Mouse (Mus musculus) stomach, embryonic 15.5 days (tissue): ENCODE results near the gene Unc5a. TPM values are rescaled to one million over a fixed set of nuclear protein-coding genes. Genes with fewer than 3 reads are reported as not detected.

ENCODE experiments used
- ATAC-seq: fragments of 200-750 bp; cut with Nextera tagmentation; 2 replicates; pipeline ENCODE4 v1.8.0; 2017; ENCODE audit warnings: low read depth, moderate number of reproducible peaks, moderate TSS enrichment; ENCODE audit not compliant: insufficient read depth, low FRiP score
- H3K27ac ChIP-seq: fragments of 300-500 bp; sonication (generic); 2 replicates; pipeline ENCODE4 v1.5.1; 2015; ENCODE audit warnings: mild to moderate bottlenecking, inconsistent platforms
- H3K27me3 ChIP-seq: fragments of 300-500 bp; sonication (generic); replicated peaks from 2 replicates; pipeline ENCODE4 v1.6.1; 2015; ENCODE audit warnings: inconsistent platforms
- H3K36me3 ChIP-seq: fragments of 300-500 bp; sonication (generic); 2 replicates; pipeline ENCODE4 v1.6.1; 2015; ENCODE audit warnings: inconsistent platforms
- H3K4me1 ChIP-seq: fragments of 300-500 bp; sonication (generic); 2 replicates; pipeline ENCODE4 v1.6.1; 2015; ENCODE audit warnings: inconsistent platforms
- H3K4me2 ChIP-seq: fragments of 300-500 bp; sonication (generic); 2 replicates; pipeline ENCODE4 v1.6.1; 2015; ENCODE audit warnings: mild to moderate bottlenecking, inconsistent platforms
- H3K4me3 ChIP-seq: fragments of 300-500 bp; sonication (generic); replicated peaks from 2 replicates; pipeline ENCODE4 v1.5.1; 2015; ENCODE audit warnings: inconsistent platforms
- H3K9ac ChIP-seq: fragments of 300-500 bp; sonication (generic); 2 replicates; pipeline ENCODE4 v1.6.1; 2015; ENCODE audit warnings: inconsistent platforms
- H3K9me3 ChIP-seq: fragments of 300-500 bp; sonication (generic); 2 replicates; pipeline ENCODE4 v1.6.1; 2016; ENCODE audit warnings: inconsistent platforms
- WGBS: fragments of 180-500 bp; shearing (Covaris S2); methylation state at CpG from one replicate; pipeline ENCODE4 v1.1.7; 2015; 5-methylcytosine and 5-hydroxymethylcytosine counted together
- polyA plus RNA-seq: library from polyadenylated mRNA; unstranded; fragments of >200 nt; fragmentation: Nextera tagmentation; extraction: Ambion mirVana; gene quantifications from 2 replicates; pipeline ENCODE4 v1.2.1, GENCODE M21; 2015

The Unc5a gene
- polyA plus RNA-seq, 1 experiment from 2014 or later: 4.0 TPM

DNA sequence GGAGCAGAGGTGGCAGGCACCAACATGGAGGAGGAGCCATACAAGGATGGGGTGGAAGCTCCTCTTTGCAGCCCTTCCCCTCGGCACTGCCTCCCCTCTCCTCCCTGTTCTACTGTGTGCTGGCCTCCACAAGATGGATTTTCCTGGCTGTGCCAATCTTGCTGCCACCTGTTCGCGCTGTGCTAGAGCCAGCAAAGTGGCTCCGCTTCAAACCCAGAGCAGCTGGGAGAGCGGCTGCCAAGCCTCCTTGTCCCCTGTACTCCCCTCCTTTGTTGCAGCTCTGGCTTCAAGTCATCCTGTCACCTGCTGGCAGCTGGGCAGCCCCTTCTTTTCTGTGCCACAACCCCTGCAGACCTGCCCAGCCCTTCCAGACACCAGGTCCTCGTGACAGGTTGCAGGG, 13.0 kb upstream of the Unc5a start:
- no peak for ATAC-seq
- no peaks in the 10 kb centered on the region for H3K36me3 ChIP-seq
- H3K4me3 ChIP-seq: no peak overlapping the region
- H3K9ac ChIP-seq: no peak overlapping the region
- H3K27me3 ChIP-seq: 0 out of 2 replicates have a peak, but pooled peaks cover 3% of the 10 kb centered on the region
- 71% methylated on average over 6 of the region's 6 CpGs for WGBS
- H3K4me1 ChIP-seq: no peaks in the 10 kb centered on the region
- H3K9me3 ChIP-seq: no peaks in the 10 kb centered on the region
- H3K4me2 ChIP-seq: no peak overlapping the region
- H3K27ac ChIP-seq: no peak overlapping the region

DNA sequence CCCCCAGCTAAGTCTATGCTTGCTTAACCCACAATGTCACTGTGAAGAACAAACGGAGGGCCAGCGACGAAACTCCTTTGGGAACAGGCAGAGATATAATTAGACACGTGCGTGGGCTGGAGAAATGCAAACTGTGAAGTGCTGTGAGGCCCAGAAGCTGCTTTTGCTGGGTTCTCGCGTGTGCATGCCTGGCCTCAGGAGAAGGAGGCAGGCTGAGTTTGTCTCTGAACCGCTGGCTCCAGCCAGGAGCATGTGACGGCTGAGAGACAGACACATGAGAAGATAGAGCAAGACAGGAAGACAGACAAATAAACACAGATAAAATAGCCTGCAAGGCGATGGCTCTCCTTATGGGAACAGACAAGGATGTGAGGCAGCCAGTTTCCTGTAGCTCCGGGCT, 11.3 kb upstream of the Unc5a start:
- ATAC-seq: no peak
- H3K9ac ChIP-seq: no peak overlapping the region
- H3K4me1 ChIP-seq: no peaks in the 10 kb centered on the region
- H3K4me3 ChIP-seq: no peak overlapping the region
- no peaks in the 10 kb centered on the region for H3K36me3 ChIP-seq
- H3K27ac ChIP-seq: no peak overlapping the region
- no peaks in the 10 kb centered on the region for H3K9me3 ChIP-seq
- H3K27me3 ChIP-seq: 0 out of 2 replicates have a peak, but pooled peaks cover 3% of the 10 kb centered on the region
- no peak overlapping the region for H3K4me2 ChIP-seq
- WGBS: 34% methylated on average over 11 of the region's 11 CpGs

DNA sequence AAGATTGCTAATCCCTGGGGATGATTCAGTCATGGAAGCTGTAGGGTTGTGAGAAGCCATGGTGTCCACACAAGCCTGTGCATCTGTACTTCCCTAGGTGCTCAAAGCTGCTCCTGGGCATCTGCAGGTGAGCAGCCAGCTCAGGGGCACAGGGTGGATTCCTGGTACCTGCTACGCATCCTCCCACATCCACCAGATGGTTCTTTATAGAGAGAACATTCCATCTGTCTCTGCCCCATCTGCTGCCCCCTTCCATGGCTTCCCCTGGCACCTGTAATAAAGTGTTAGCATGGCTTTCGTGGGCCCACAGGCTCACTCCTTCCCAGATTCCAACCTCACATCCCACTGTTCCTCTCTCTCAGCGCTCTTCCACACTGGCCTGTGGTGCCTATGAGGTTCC, 10.7 kb upstream of the Unc5a start:
- no peaks in the 10 kb centered on the region for H3K4me1 ChIP-seq
- no peak overlapping the region for H3K27ac ChIP-seq
- 83% methylated on average over 3 of the region's 3 CpGs for whole genome bisulfite sequencing
- 0 out of 2 replicates have a peak, but pooled peaks cover 3% of the 10 kb centered on the region for H3K27me3 ChIP-seq
- no peak for ATAC-seq
- no peaks in the 10 kb centered on the region for H3K36me3 ChIP-seq
- no peak overlapping the region for H3K4me2 ChIP-seq
- H3K9me3 ChIP-seq: no peaks in the 10 kb centered on the region
- no peak overlapping the region for H3K4me3 ChIP-seq
- H3K9ac ChIP-seq: no peak overlapping the region

DNA sequence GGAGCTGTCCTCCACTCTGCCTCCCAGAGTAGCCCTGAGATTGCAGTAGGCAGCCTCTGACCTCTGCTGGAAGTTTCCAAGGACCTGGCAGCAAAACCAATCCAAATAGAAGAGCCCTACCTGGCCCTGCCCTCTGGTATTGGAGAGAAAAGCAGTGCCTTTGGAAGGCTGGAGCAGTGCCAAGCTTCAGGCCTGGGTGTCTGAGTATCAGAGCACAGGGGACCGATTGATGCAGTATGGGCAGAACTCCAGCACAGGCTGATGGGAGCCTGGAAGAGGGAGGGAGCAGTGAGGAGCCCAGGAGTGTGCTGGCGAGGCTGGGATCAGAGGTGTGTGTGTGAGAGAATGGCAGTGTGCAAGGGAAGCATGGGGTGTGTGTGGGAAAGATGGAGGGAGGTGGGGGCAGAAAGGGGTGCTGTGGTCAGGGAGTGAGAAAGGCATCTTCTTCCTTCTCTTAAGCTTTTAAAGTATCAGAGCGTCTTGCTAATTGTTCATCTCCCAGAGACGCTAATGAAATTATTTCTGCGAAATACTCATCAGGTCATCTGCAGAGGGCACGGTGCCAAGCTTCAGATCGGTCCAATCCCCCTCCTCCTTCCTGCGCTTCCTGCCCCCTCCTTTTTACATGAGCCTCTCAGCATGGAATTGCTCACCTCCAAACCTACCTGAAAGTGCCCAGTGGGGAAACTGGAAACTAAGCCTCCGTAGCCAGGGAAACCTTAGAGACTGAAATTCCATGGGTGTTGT, 4.6 kb upstream of the Unc5a start:
- Histone ChIP-seq H3K36me3 (no peaks in the 10 kb centered on the region), H3K4me1 (peaks cover 12% of the 10 kb centered on the region), H3K27ac (no peak overlapping the region), H3K4me3 (no peak overlapping the region), H3K9me3 (no peaks in the 10 kb centered on the region), H3K27me3 (peaks cover 43% of the 10 kb centered on the region), H3K9ac (no peak overlapping the region), H3K4me2 (no peak overlapping the region)
- WGBS: 52% methylated on average over 9 of the region's 9 CpGs
- ATAC-seq: no peak

DNA sequence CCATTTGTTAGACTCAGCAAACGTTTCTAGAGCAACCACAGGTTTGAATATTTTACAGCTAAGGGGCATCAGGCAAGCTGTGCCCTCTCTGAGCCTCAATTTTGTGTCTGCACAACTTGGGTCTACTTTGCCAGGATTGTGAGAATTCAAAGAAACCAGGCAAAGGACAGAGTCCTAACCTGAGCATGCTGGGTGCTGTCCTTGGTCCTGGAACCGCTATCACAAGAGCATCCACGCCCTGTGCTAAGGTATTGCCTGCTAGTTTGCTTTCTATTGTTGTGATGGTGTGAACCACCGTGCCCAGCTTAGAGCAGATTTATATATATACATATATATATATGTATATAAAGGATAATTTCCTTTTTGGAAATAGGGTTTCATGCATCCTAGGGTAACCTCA, 3.9 kb upstream of the Unc5a start:
- no peaks in the 10 kb centered on the region for H3K36me3 ChIP-seq
- whole genome bisulfite sequencing: under 1% methylated on average over 4 of the region's 4 CpGs
- no peak overlapping the region for H3K9ac ChIP-seq
- no peaks in the 10 kb centered on the region for H3K9me3 ChIP-seq
- ATAC-seq: no peak
- H3K27me3 ChIP-seq: peaks cover 50% of the 10 kb centered on the region
- no peak overlapping the region for H3K4me2 ChIP-seq
- no peak overlapping the region for H3K27ac ChIP-seq
- peaks cover 16% of the 10 kb centered on the region for H3K4me1 ChIP-seq
- H3K4me3 ChIP-seq: no peak overlapping the region

DNA sequence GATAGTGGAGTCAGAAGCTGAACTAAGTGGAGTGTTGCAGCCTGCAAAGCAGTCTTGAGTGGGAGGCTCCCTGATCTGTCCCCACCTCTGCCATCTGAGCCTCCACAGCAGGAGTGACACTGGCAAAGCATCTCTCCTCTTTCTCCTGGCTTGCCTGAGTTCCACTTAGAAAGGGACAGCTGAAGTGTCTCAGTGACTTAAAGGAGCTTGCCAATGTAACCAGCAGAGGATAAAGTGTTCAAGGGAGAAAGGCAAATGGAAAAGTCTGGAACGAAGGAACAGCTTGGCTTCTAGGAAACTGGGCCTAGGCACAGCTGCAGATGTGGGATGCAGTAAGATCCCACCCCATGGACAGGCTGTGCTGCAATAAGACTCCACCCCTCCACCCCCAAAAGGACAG, 2.8 kb upstream of the Unc5a start:
- Histone ChIP-seq H3K27me3 (peaks cover 61% of the 10 kb centered on the region), H3K4me3 (no peak overlapping the region), H3K27ac (no peak overlapping the region), H3K9ac (no peak overlapping the region), H3K4me2 (no peak overlapping the region), H3K4me1 (peaks cover 21% of the 10 kb centered on the region), H3K9me3 (no peaks in the 10 kb centered on the region), H3K36me3 (no peaks in the 10 kb centered on the region)
- WGBS: 48% methylated on average over 1 of the region's 1 CpGs
- ATAC-seq: no peak

DNA sequence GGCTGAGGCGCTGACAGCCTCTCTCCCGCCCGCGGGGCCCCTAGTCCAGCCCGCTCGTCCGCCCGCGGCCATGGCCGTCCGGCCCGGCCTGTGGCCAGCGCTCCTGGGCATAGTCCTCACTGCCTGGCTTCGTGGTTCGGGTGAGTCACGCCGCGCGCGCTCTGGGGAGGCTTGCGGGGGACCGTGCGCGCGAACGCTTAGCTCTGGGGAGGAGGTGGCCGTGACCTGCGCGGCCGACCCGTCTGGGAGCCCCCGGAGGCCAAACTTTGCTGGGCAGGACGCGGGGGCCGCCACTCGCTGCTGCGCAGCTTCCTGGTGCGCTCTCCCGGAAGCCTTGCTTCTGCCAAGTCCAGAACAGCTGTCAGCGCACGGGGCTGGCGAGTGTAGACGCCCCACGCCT, 381 bp downstream of the Unc5a start:
- no peaks in the 10 kb centered on the region for H3K36me3 ChIP-seq
- ATAC-seq: peak; percentile 32; the same call in 1 of the 2 replicates
- H3K4me3 ChIP-seq: peak overlapping the region; percentile 69
- H3K4me1 ChIP-seq: peaks cover 21% of the 10 kb centered on the region
- no peaks in the 10 kb centered on the region for H3K9me3 ChIP-seq
- WGBS: under 1% methylated on average over 44 of the region's 44 CpGs
- H3K27me3 ChIP-seq: peaks cover 83% of the 10 kb centered on the region
- H3K4me2 ChIP-seq: peak overlapping the region; percentile 99
- no peak overlapping the region for H3K27ac ChIP-seq
- H3K9ac ChIP-seq: no peak overlapping the region; the same call in 1 of the 2 replicates

DNA sequence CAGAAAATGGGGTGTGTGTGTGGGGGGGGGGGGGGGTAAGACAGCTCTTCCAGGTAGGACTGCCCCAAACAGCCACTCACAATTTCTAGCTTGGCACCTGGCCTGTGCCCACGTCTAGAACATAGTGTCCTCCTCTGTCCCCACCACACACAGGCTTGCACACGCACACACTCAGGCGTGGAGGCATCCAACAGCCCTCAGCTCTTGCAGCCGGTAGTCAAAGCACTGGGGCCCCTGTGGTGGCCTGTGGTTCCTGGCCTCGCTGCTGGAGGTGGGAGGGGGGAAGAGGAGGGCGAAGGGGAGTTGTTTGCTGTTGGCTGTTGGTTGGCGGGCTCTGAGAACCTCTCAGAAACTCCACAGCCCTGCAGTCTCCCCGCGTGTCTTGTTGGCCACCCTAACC, 920 bp downstream of the Unc5a start:
- WGBS: 2% methylated on average over 9 of the region's 9 CpGs
- H3K9ac ChIP-seq: no peak overlapping the region
- peaks cover 86% of the 10 kb centered on the region for H3K27me3 ChIP-seq
- H3K9me3 ChIP-seq: no peaks in the 10 kb centered on the region
- ATAC-seq: 0 out of 2 replicates have a peak, but pooled peaks have one; percentile 28
- H3K36me3 ChIP-seq: no peaks in the 10 kb centered on the region
- H3K4me2 ChIP-seq: peak overlapping the region; percentile 99
- peaks cover 21% of the 10 kb centered on the region for H3K4me1 ChIP-seq
- peak overlapping the region; percentile 69 for H3K4me3 ChIP-seq
- no peak overlapping the region for H3K27ac ChIP-seq

DNA sequence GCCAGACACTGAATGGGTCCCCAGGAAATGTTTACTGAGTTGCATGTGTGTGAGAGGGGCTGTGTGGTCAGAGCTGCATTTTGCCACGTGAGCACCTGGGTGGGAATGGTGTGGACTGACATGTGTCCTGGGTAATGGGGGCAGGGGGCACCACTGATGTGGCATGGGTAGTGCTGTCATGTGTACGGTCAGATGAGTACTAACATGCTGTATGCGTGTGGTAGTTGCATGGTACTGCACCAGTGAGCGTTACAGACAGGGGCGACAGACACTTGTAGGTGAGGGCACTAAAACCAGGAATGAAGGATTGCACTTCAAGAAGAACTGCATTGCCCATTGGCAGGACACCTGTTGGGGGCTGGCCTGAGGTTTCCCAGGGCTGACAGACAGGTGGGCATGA, 2.0 kb downstream of the Unc5a start:
- H3K36me3 ChIP-seq: no peaks in the 10 kb centered on the region
- H3K9ac ChIP-seq: no peak overlapping the region
- 40% methylated on average over 5 of the region's 5 CpGs for WGBS
- peaks cover 89% of the 10 kb centered on the region for H3K27me3 ChIP-seq
- H3K27ac ChIP-seq: no peak overlapping the region
- peaks cover 27% of the 10 kb centered on the region for H3K4me1 ChIP-seq
- H3K4me2 ChIP-seq: peak overlapping the region; percentile 5; the same call in 1 of the 2 replicates
- H3K9me3 ChIP-seq: no peaks in the 10 kb centered on the region
- no peak for ATAC-seq
- H3K4me3 ChIP-seq: no peak overlapping the region

DNA sequence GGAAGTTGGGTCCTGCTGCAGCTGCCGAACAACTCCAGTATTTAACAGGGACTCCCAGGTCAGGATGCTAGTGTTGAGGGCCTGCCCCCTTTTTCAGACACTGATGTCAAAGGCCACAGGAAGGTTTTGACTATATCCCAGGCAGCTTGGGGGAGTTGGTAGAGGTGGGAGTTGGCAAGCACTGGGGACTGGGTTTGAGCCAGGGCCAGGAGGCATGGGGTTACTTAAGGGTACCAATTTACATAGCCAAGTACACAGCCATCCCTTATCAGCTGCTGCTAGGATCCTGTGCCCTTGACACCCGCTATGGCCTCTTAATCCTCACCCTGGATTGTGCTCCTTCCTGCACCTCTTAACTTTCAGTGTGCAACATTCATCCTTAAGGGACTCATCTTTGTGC, 5.5 kb downstream of the Unc5a start:
- H3K27ac ChIP-seq: no peak overlapping the region
- H3K4me2 ChIP-seq: no peak overlapping the region
- H3K9ac ChIP-seq: no peak overlapping the region
- H3K4me1 ChIP-seq: peaks cover 21% of the 10 kb centered on the region
- H3K36me3 ChIP-seq: no peaks in the 10 kb centered on the region
- H3K27me3 ChIP-seq: peaks cover 66% of the 10 kb centered on the region
- no peak overlapping the region for H3K4me3 ChIP-seq
- H3K9me3 ChIP-seq: no peaks in the 10 kb centered on the region
- ATAC-seq: no peak
- WGBS: 46% methylated on average over 2 of the region's 2 CpGs

DNA sequence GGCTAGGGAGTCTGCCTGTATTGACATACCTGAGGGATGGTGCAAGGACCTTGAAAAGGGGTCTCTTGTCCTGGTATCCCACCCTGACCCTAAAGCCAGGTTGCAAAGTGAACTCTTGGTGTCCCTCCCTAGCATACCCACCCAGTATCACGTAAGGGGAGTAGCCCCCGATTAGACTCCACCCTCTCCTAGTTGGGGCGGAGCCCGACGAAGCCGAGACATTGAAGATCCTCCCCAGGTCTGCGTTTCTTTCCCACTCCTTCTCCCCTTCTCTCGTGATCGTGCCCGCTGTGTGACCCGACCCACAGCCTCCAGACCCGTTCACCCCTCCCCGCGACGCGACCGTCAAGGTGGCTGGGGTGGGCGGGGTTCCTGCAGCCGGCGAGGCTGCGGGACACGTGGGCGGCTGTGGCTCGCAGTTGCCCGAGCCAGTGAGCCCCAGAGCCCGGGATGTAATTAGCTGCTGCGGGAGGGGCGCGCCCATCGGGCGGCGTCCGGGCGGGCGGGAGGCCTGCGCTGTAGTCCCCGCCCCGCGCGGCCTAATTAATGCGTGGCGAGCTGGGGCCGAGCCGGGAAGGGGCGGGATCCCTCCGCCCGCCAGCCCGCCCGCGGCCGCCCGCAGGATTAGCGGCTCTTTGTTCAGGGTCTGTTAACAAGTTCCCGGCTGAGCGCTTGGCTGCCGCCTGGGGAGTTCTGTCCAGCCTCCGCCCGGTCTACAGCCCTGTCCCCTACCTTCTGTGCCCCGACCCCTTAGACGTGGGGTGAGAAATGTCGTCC, 6.7 kb downstream of the Unc5a start:
- peak; percentile 41; the same call in 1 of the 2 replicates for ATAC-seq
- Histone ChIP-seq H3K4me3 (peak overlapping the region; percentile 51), H3K4me1 (peaks cover 14% of the 10 kb centered on the region), H3K27me3 (peaks cover 55% of the 10 kb centered on the region), H3K27ac (no peak overlapping the region), H3K9me3 (no peaks in the 10 kb centered on the region), H3K4me2 (peak overlapping the region; percentile 96), H3K36me3 (no peaks in the 10 kb centered on the region), H3K9ac (no peak overlapping the region)
- under 1% methylated on average over 48 of the region's 61 CpGs for WGBS

DNA sequence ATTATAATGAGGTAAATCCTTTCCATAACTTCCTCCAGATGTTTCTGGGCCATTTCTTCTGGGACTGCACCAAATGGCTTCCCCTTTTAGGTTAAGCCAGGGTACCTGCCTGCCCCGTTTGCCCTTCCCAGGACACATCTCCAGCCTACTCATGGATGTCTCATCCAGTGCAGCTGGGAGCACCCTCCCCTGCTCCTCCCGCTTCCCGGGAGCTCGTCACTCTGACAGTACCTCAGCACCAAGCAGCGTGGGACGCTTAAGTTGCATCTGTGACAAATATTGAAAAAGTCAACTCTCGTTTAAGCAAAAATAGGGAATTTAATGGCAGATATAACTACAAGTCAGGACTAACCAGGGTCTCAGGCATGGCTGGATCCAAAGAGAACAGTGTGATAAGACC, 8.1 kb downstream of the Unc5a start:
- H3K4me1 ChIP-seq: peaks cover 13% of the 10 kb centered on the region
- H3K27ac ChIP-seq: no peak overlapping the region
- no peaks in the 10 kb centered on the region for H3K36me3 ChIP-seq
- peaks cover 41% of the 10 kb centered on the region for H3K27me3 ChIP-seq
- WGBS: 70% methylated on average over 7 of the region's 7 CpGs
- no peak overlapping the region for H3K4me3 ChIP-seq
- H3K4me2 ChIP-seq: no peak overlapping the region
- no peaks in the 10 kb centered on the region for H3K9me3 ChIP-seq
- H3K9ac ChIP-seq: no peak overlapping the region
- no peak for ATAC-seq
